Mouse (Mus musculus) adrenal gland, adult (tissue): ENCODE results near the gene Atp2c1.

Source experiments
- DNase-seq, 2 experiments: peaks; one replicate each; pipeline ENCODE4 v3.0.0; 2022 to 2023; ENCODE audit warnings: low spot score in 1 of 2; ENCODE audit not compliant: inconsistent age in 2 of 2

Atp2c1 gene

DNA sequence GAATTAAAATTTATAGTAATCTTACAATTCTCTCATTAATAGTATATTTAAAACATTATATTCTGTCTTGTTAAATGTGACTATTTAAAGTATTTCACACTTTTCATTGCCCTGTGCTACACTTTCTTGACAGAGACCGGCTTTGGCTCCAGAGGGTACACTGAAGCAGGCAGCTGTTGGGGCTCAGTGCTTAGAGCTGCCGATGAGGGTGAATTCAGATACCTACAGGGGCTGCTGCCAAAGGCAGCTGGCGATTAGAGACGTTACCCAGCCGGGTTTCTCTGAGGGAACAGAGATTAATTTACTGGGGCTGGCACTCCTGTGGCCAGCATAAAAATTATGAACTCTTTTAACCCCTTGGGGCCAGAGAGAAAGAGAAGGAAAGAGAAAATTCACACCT lies 152.8 kb downstream of the Atp2c1 start:
- no peak for DNase-seq

- no peak for DNase-seq
These were observed 158.5 kb downstream of the Atp2c1 start for GRCm38 (mm10) chr9:105368605-105369004.

DNA sequence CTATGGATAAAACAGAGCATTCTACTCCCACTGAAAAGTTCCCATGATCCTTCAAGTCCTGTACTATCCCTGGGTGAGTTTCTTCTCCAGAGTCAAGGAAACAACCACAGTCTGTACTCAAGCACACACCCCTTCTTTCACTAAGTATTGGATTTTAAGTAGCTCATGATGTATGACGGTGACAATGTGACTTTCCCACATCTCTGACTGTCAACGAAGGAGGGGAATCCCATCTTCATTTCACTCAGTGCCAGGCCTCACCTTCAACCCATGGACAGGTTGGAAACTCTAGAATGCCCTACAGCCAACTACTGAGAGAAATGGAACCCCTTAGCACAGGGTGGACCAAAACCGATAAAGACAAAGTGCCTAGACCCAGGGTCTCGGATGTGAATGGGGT lies 160.9 kb downstream of the Atp2c1 start:
- DNase-seq, result no peak

GRCm38 (mm10) chr9:105363520-105364231 lies 163.4 kb downstream of the Atp2c1 start:
- no peak for DNase-seq

GRCm38 (mm10) chr9:105362181-105362580 lies 164.9 kb downstream of the Atp2c1 start:
- DNase-seq, result no peak
